ENCODE assay signal across 12 mouse cellular contexts in genomic region chr12:60214002-60214401, GRCm38 (mm10).
"Had no signal": no experiment of that assay in that cellular context is flagged by ENCODE, and none has a peak within 500 bp of the region (broad histone marks: within the 10 kb centered on the region; RNA-seq: fewer than 3 reads in every experiment).

No protein-coding gene starts in this region.

- DNase-seq: liver, embryonic 13.5 days; liver, postnatal 0 days; lung, adult 2 months; lung, postnatal 14 days; lung, postnatal 36 days; retina, postnatal 1 day; right cerebral cortex, adult 18-20 months; right cerebral cortex, postnatal 25 days; right cerebral cortex, postnatal 4 days; thymus, adult 18-20 months; thymus, postnatal 14 days; thymus, postnatal 4 days had no signal
